Mouse (Mus musculus) heart, postnatal 10 days (tissue): ENCODE results near the gene Trir. TPM values are rescaled to one million over a fixed set of nuclear protein-coding genes. Genes with fewer than 3 reads are reported as not detected.

ENCODE experiments used
- DNase-seq, 2 experiments: peaks; one replicate each; pipeline ENCODE4 v3.0.0; 2021
- intact Hi-C: fragments of 180-260 bp; cut with DNase I; formaldehyde crosslinking; loops from one replicate; pipeline ENCODE4 v1.15.1; 2025
- total RNA-seq, 2 experiments: library from RNA; stranded (reverse); gene quantifications; 2 replicates each; pipeline ENCODE4 v1.2.3; 2021

Gene Trir
- total RNA-seq, 2 experiments from 2014 or later, result 117 to 120 TPM

DNA sequence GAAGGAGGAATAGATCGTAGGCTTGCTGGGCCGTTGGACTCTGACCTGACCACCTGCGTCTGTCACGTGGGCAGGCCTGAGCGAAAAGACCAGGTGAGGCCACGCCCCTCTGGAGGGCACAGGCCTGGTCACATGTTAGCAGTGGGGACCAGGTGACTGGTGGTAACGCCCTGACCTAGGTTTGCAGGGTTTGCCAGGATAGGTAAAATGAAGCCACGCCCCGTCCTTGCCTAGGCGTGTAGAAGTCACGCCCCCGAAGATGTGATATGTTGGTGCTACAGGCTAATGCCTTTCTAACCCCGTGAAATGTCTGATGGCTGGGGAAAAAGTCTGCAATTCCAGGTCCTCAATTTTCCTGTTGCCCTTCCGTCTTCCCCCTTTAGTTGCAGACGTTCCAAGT, 35.8 kb upstream of the Trir start:
- intact Hi-C loops, result loop anchor here (1.0 kb wide), 1 partner anchor 17 kb away; no protein-coding TSS in a partner anchor
- no peak for DNase-seq

DNA sequence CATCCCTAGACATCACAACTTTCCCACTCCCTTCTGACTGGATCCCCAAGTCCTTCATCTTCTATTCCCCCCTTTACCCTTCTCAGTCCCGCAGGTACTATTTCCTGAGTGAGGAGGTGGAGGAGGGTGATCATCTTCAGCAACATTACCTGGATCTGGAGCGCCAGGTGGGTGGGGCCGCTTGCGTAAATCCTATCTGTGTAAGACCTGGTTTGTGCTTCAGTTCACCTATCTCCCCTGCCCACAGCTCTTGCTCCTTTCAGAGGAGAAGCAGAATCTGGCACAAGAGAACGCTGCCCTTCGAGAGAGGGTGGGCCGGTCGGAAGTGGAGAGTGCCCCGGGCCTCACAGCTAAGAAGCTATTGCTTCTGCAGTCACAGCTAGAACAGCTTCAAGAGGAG, 32.2 kb upstream of the Trir start:
- DNase-seq, result no peak
- intact Hi-C loops, result loop anchor here (1.0 kb wide), 1 partner anchor 19 kb away; no protein-coding TSS in a partner anchor

DNA sequence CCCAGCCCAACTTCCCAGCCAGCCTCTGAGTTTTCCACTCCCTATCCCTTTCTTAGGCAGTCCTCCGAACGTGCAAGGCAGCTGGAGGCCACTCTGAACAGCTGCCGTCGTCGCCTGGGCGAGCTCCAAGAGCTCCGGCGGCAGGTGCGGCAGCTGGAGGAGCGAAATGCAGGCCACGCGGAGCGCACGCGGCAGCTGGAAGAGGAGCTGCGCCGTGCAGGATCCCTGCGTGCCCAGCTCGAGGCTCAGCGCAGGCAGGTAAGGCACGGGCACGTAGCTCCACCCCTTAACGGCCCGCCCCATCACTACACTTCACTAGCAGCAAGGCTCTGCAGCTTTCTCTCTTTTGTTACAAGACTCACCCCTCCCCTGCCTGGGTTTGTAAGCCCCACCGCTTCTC, 30.9 kb upstream of the Trir start:
- intact Hi-C loops, result loop anchor here (5.0 kb wide), 1 partner anchor 38 kb away; no protein-coding TSS in a partner anchor
- DNase-seq, result no peak

GRCm38 (mm10) chr8:84996978-84997377, 29.6 kb upstream of the Trir start:
- DNase-seq, result no peak
- intact Hi-C loops, result loop anchor here (5.0 kb wide), 1 partner anchor 40 kb away; no protein-coding TSS in a partner anchor

DNA sequence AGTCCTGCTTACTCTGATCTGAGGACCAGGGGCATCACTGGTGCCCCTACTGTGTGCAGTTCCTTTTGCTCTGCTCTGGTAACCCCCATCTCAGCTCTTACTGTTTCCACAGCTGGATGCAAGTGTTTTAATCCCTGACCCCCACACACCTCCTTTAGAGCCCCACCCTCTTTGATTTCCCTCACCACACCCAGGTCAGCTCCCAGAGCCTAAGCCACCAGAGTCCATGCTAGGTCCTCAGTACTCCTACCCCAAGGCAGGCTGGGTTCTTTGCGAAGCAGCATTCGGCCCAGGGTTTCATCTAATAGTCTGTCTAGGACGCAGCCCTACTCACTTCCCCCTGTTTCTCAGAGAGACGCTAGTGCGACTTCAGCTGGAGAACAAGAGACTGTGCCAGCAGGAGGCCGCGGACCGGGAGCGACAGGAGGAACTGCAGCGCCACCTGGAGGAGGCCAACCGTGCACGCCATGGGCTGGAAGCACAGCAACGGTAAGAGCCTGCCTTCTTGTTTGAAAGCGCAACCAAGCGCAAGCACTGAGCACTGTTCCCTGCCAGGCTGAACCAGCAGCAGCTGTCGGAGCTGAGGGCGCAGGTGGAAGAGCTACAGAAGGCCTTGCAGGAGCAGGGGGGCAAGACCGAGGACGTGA, 28.9 kb upstream of the Trir start:
- intact Hi-C loops, result loop anchor here (1.0 to 5.0 kb wide), 2 partner anchors 40 to 69 kb away; no protein-coding TSS in a partner anchor
- peak; percentile 91 to 93 for DNase-seq

- intact Hi-C loops, result no loop called here
- peak in 1 of 2 experiments; percentile 62 for DNase-seq
Observed at GRCm38 (mm10) chr8:85007686-85008085, 18.9 kb upstream of the Trir start.

GRCm38 (mm10) chr8:85011242-85011641, 15.4 kb upstream of the Trir start:
- no peak for DNase-seq
- intact Hi-C loops, result no loop called here

GRCm38 (mm10) chr8:85013230-85013840, 13.3 kb upstream of the Trir start:
- intact Hi-C loops, result loop anchor here (1.0 kb wide), 1 partner anchor 19 kb away; no protein-coding TSS in a partner anchor
- peak; percentile 56 to 68 for DNase-seq

DNA sequence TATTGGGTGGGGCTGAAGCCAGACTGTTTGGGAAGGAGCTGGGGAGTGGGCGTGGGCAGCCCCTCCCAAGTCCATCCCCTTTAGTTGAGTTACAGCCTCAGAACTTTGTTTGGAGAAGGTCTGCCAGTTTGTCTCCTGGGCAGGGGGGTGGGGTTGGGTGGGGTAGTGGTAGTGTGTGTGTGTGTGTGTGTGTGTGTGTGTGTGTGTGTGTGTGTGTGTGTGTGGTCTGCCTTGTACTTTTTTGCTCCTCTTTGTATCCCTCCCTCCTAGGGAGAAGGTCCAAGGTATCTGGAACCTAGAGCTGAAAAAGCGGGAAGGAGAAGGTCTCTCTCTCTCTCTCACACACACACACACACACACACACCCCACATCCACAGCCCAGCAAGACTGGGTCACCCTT, 12.2 kb upstream of the Trir start, which contains the start of gene Best2:
Best2 (minus strand) TSS at position 101 of the 400 bp plus-strand sequence.
- intact Hi-C loops, result no loop called here
- no peak for DNase-seq

- intact Hi-C loops, result no loop called here
- no peak for DNase-seq
Observed at GRCm38 (mm10) chr8:85016724-85017123, 9.9 kb upstream of the Trir start.

- no peak for DNase-seq
- intact Hi-C loops, result no loop called here
Observed at GRCm38 (mm10) chr8:85017209-85017608, 9.4 kb upstream of the Trir start.

DNA sequence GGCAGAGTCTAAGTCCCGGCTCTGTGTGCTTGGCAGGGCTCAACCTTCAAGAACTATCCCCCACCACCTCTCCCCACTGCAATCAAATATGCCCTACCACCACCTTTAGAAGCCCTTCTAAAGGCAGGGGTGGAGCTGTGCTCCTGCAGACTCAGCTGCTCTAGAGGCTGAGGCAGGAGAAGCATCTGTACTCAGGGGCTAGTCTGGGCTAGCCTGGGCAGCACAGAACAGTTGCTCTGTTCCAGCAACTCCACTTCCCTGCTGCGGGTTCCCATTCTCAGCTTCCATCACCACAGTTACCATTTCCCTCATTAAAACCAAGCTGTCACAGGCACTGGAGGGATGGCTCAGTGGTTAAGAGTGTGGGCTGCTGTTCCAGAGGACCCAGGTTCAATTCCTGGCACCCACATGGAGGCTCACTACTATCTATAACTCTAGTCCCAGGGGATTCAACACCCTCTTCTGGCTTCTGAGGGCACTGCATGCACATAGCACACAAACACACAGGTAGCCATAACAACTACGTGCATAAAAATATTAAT, 5.0 kb upstream of the Trir start:
- intact Hi-C loops, result no loop called here
- no peak for DNase-seq

DNA sequence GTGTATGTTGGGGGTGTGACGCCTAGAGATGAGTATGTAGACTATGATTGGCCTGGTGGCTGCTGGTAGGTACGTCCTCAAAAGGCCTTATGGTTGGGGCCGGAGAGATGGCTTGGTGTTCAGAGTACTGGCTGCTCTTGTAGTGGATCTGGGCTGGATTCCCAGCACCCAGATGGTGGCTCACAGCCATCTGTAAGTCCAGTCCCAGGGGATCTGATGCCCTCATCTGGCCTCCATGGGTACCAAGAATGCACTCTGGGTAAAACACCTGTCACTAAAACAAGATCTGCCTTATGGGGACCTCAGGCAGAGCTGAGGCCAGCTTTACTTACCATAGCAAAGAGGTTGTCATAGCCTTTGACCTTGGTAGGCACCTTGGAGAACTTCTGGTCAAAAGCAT, 2.8 kb upstream of the Trir start:
- no peak for DNase-seq
- intact Hi-C loops, result loop anchor here (2.0 kb wide), 1 partner anchor 49 kb away; no protein-coding TSS in a partner anchor

GRCm38 (mm10) chr8:85025098-85025932, 1.3 kb upstream of the Trir start, which contains the start of gene Asna1:
TSS of gene Asna1 (minus strand) at chr8:85025281.
- intact Hi-C loops, result loop anchor here (2.0 kb wide), 1 partner anchor 51 kb away; no protein-coding TSS in a partner anchor
- peak; percentile 89 to 90 for DNase-seq

DNA sequence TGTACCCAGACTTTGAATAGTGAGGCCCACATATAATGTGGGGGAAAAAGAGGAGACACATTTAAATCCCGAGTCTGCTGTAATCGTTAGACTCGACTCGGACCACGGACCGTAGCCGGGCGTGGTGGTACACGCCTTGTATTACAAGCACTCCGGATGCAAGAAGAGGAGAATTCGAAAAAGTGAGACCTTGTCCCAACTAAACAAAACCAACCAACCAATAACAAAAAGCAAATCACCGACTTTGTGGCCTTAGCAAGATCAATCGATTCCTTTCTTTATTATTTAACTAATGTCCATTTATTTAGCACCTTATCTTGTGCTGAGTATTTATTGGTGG, 863 bp downstream of the Trir start:
- DNase-seq, result peak in 1 of 2 experiments; percentile 23
- intact Hi-C loops, result loop anchor here (1.0 kb wide), 1 partner anchor 9 kb away; the partner anchor contains the start of gene Tnpo2

DNA sequence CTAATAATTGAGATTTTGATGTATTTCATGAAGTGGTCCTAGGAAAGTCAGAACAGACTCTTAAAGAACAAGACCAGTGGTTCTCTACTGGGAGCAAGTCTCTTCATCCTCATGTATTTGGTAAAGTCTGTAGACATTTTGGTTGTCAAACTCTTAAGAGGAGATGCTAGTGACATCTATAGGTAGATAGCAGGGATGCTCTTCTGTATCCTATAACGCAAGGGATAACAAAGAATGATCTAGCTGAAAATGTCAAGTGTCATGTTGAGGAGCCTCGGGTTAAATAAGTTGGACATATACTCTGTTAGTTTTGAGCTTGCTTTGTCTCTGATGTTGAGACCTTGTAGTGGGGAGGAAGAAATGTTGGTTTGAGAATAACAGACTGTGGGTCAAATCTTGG, 1.3 kb downstream of the Trir start:
- DNase-seq, result no peak
- intact Hi-C loops, result loop anchor here (1.0 kb wide), 1 partner anchor 8 kb away; the partner anchor contains the start of gene Tnpo2

DNA sequence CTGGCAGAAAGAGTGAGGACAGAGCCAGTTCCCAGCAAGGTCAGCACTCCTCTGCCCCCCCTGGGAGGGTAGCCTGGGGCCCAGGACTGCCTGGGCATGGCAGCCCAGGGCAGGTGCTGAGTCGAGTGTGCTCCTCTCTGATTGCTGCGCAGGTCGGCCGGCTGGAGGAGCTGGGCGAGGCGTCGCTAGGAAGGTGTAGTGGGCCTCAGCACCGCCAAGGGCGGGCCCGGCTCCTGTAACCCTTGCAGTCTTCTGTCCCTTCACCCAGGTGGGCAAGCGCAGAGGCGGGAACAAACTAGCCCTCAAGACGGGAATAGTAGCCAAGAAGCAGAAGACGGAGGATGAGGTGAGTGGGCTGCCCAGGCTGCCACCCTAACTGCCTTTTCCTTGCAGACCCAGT, 2.6 kb downstream of the Trir start:
- intact Hi-C loops, result no loop called here
- no peak for DNase-seq

- intact Hi-C loops, result no loop called here
- no peak for DNase-seq
Observed at GRCm38 (mm10) chr8:85032622-85033311, 6.1 kb downstream of the Trir start.

- intact Hi-C loops, result no loop called here
- DNase-seq, result no peak
Observed at GRCm38 (mm10) chr8:85033867-85034266, 7.2 kb downstream of the Trir start.

GRCm38 (mm10) chr8:85034764-85035163, 8.1 kb downstream of the Trir start:
- intact Hi-C loops, result no loop called here
- peak; percentile 71 to 80 for DNase-seq
